8 mouse cellular contexts compared by ENCODE assay signal in genomic region chr2:130283854-130284654, GRCm38 (mm10). TPM values are rescaled to one million over a fixed set of nuclear protein-coding genes. Genes with fewer than 3 reads are reported as not detected.
A peak's percentile ranks its signal among the peaks of the same experiment; 100 is the strongest.
DNase-seq lines count a peak whose midpoint lies in the region; ATAC-seq and TF ChIP-seq lines count a peak whose summit lies in the region.

Idh3b (minus strand) TSS chr2:130284547.

- peak within 1 kb of the TSS; percentile 68 to 80 for H3K4me3 ChIP-seq in MEL (ENCODE audit: control insufficient read depth in 1 of 2, insufficient read depth in 1 of 2, low read depth in 2 of 2, low read length in 2 of 2)
- H3K4me3 ChIP-seq in cerebellum, adult 2 months (replicated peaks; ENCODE audit: insufficient read depth, low read depth, low read length): peak within 1 kb of the TSS; percentile 88
- H3K4me3 ChIP-seq in layer of hippocampus, adult 2 months: peak within 1 kb of the TSS; percentile 99
- H3K4me3 ChIP-seq in lung, adult 2 months (replicated peaks; ENCODE audit: extremely low read depth, low read depth, low read length): peak within 1 kb of the TSS; percentile 90
- H3K4me3 ChIP-seq in neural tube, embryonic 15.5 days (replicated peaks): peak within 1 kb of the TSS; percentile 88

- peak; percentile 92 for DNase-seq in MEL (ENCODE audit: low read depth, low spot score)
- DNase-seq in cerebellum, adult 2 months: peak; percentile 91 to 92
- DNase-seq in forelimb bud, embryonic 11.5 days (ENCODE audit: low read depth, low spot score): peak; percentile 82
- peak; percentile 92 for DNase-seq in heart, postnatal 4 days
- DNase-seq in layer of hippocampus, adult 2 months (ENCODE audit: low spot score in 2 of 2): peak; percentile 89 to 94
- peak; percentile 87 for DNase-seq in lung, adult 2 months
- DNase-seq in testis, postnatal 10 days (ENCODE audit: low spot score): peak; percentile 92

- TF ChIP-seq RAD21 in MEL (IDR thresholded peaks at IDR 0.05; ENCODE audit: low read depth, low read length): no peak

- H3K9me3 ChIP-seq in MEL (replicated peaks; ENCODE audit: insufficient read depth, low read length): no peaks in the 10 kb centered on the region
- H3K9me3 ChIP-seq in neural tube, embryonic 15.5 days (replicated peaks): no peaks in the 10 kb centered on the region

- H3K36me3 ChIP-seq in MEL (ENCODE audit: control insufficient read depth in 1 of 2, insufficient read depth in 2 of 2, low read length in 2 of 2): peaks cover 2 to 10% of the 10 kb centered on the region in 2 experiments; a peak in 3 of 4 replicates
- peaks cover 27% of the 10 kb centered on the region for H3K36me3 ChIP-seq in neural tube, embryonic 15.5 days

- peaks cover 17% of the 10 kb centered on the region for H3K79me2 ChIP-seq in MEL (ENCODE audit: control insufficient read depth, insufficient read depth, low read length, poor library complexity)

- under 1% methylated on average over 51 of the region's 51 CpGs for WGBS in cerebellum, adult 2 months
- WGBS in lung, adult 2 months: under 1% methylated on average over 51 of the region's 51 CpGs
- WGBS in neural tube, embryonic 15.5 days: 1% methylated on average over 51 of the region's 51 CpGs

- peak; percentile 91 for ATAC-seq in neural tube, embryonic 15.5 days (ENCODE audit: low FRiP score)

- H3K9ac ChIP-seq in MEL (ENCODE audit: control insufficient read depth, low read depth, low read length, poor library complexity, severe bottlenecking): peak within 1 kb of the TSS; percentile 81
- peak within 1 kb of the TSS; percentile 80 for H3K9ac ChIP-seq in neural tube, embryonic 15.5 days (replicated peaks)

- H3K27ac ChIP-seq in MEL (ENCODE audit: control insufficient read depth, low read depth, low read length): peak within 1 kb of the TSS; percentile 62
- peak within 1 kb of the TSS; percentile 75 for H3K27ac ChIP-seq in cerebellum, adult 2 months (ENCODE audit: insufficient read depth, low read length)
- H3K27ac ChIP-seq in layer of hippocampus, adult 2 months: peak within 1 kb of the TSS; percentile 99
- peak within 1 kb of the TSS; percentile 81 for H3K27ac ChIP-seq in neural tube, embryonic 15.5 days (replicated peaks)

- no peak for TF ChIP-seq CTCF in MEL (IDR thresholded peaks at IDR 0.05 in 2 of 3, conservative IDR thresholded peaks at IDR 0.05 in 1 of 3; ENCODE audit: control insufficient read depth in 1 of 3, insufficient read depth in 1 of 3, low read depth in 2 of 3, low read length in 3 of 3, poor library complexity in 1 of 3, severe bottlenecking in 1 of 3)
- no peak for TF ChIP-seq CTCF in cerebellum, adult 2 months (IDR thresholded peaks at IDR 0.05; ENCODE audit: borderline replicate concordance, insufficient read depth, low read depth, low read length)
- TF ChIP-seq CTCF in layer of hippocampus, adult 2 months (conservative IDR thresholded peaks at IDR 0.05): no peak
- no peak for TF ChIP-seq CTCF in lung, adult 2 months (IDR thresholded peaks at IDR 0.05; ENCODE audit: insufficient read depth, low read length)

- no peaks in the 10 kb centered on the region for H3K27me3 ChIP-seq in MEL (ENCODE audit: control insufficient read depth in 1 of 2, insufficient read depth in 2 of 2, low read length in 2 of 2)
- H3K27me3 ChIP-seq in cerebellum, adult 2 months (ENCODE audit: control insufficient read depth, insufficient read depth, low read length): no peaks in the 10 kb centered on the region
- H3K27me3 ChIP-seq in neural tube, embryonic 15.5 days (replicated peaks): no peaks in the 10 kb centered on the region

- peak; percentile 36 to 96; a peak in 3 of 4 replicates for TF ChIP-seq POLR2A in MEL (IDR thresholded peaks at IDR 0.05; ENCODE audit: control insufficient read depth in 1 of 2, insufficient read depth in 1 of 2, low read depth in 1 of 2, low read length in 2 of 2, poor library complexity in 1 of 2)
- peak; percentile 96 for TF ChIP-seq POLR2A in cerebellum, adult 2 months (IDR thresholded peaks at IDR 0.05; ENCODE audit: borderline replicate concordance, insufficient read depth, low read length)
- TF ChIP-seq POLR2A in lung, adult 2 months (IDR thresholded peaks at IDR 0.05; ENCODE audit: borderline replicate concordance, extremely low read depth, low read depth, low read length): peak; percentile 77; the same call in 1 of the 2 replicates

- no peak; a peak in 1 of 4 replicates for TF ChIP-seq EP300 in MEL (IDR thresholded peaks at IDR 0.05; ENCODE audit: low read depth in 1 of 2, low read length in 2 of 2)

- peak within 1 kb of the TSS; percentile 94 for H3K4me2 ChIP-seq in neural tube, embryonic 15.5 days

- peaks cover 0 to 6% of the 10 kb centered on the region in 2 experiments; a peak in 1 of 4 replicates for H3K4me1 ChIP-seq in MEL (ENCODE audit: control insufficient read depth in 1 of 2, insufficient read depth in 2 of 2, low read length in 2 of 2)
- peaks cover 3% of the 10 kb centered on the region; the same call in 1 of the 2 replicates for H3K4me1 ChIP-seq in cerebellum, adult 2 months (ENCODE audit: control insufficient read depth, insufficient read depth, low read length)
- H3K4me1 ChIP-seq in lung, adult 2 months (ENCODE audit: control insufficient read depth, insufficient read depth, low read length): peaks cover 3% of the 10 kb centered on the region; the same call in 1 of the 2 replicates
- peaks cover 24% of the 10 kb centered on the region for H3K4me1 ChIP-seq in neural tube, embryonic 15.5 days

TF ChIP-seq in MEL, 35 proteins besides CTCF, POLR2A, EP300 and RAD21:
- TF ChIP-seq TBP (IDR thresholded peaks at IDR 0.05; ENCODE audit: low read depth, low read length) (peak; percentile 90), HCFC1 (IDR thresholded peaks at IDR 0.05; ENCODE audit: low read depth, low read length) (peak; percentile 93), MAX (IDR thresholded peaks at IDR 0.05; ENCODE audit: low read length) (0 out of 2 replicates have a peak, but pooled peaks have one; percentile 29), ELF1 (IDR thresholded peaks at IDR 0.05; ENCODE audit: low read depth, low read length) (peak; percentile 83), NELFE (IDR thresholded peaks at IDR 0.05; ENCODE audit: low read depth, low read length) (peak; percentile 96), MYC (IDR thresholded peaks at IDR 0.05; ENCODE audit: low read depth, low read length) (peak; percentile 60; the same call in 1 of the 2 replicates), JUND (IDR thresholded peaks at IDR 0.05; ENCODE audit: low read depth, low read length) (no peak), TCF12 (IDR thresholded peaks at IDR 0.05; ENCODE audit: low read depth, low read length) (peak; percentile 82), KAT2A (conservative IDR thresholded peaks at IDR 0.05; ENCODE audit: low read depth, low read length) (peak; percentile 70), E2F4 (IDR thresholded peaks at IDR 0.05; ENCODE audit: borderline replicate concordance, low read depth, low read length) (peak; percentile 86; the same call in 1 of the 2 replicates), GATA1 (IDR thresholded peaks at IDR 0.05; ENCODE audit: low read depth, low read length) (no peak), POLR2AphosphoS2 (IDR thresholded peaks at IDR 0.05; ENCODE audit: low read length) (peak; percentile 94), USF2 (IDR thresholded peaks at IDR 0.05; ENCODE audit: borderline replicate concordance in 1 of 2, insufficient read depth in 1 of 2, low read depth in 1 of 2, low read length in 2 of 2) (no peak), SIN3A (IDR thresholded peaks at IDR 0.05; ENCODE audit: low read length) (peak; percentile 88), ZNF384 (IDR thresholded peaks at IDR 0.05; ENCODE audit: low read depth, low read length) (no peak), MXI1 (IDR thresholded peaks at IDR 0.05; ENCODE audit: low read depth, low read length) (peak; percentile 94), CHD1 (IDR thresholded peaks at IDR 0.05; ENCODE audit: low read depth, low read length) (0 out of 2 replicates have a peak, but pooled peaks have one; percentile 30), SMC3 (IDR thresholded peaks at IDR 0.05; ENCODE audit: low read depth, low read length) (no peak), USF1 (IDR thresholded peaks at IDR 0.05; ENCODE audit: low read depth, low read length) (peak; percentile 15; the same call in 1 of the 2 replicates), ZMIZ1 (IDR thresholded peaks at IDR 0.05; ENCODE audit: low read depth, low read length) (peak; percentile 94), BHLHE40 (IDR thresholded peaks at IDR 0.05; ENCODE audit: borderline replicate concordance, low read depth, low read length) (no peak)

RNA-seq across cellular contexts. Expression of gene Idh3b, which starts in this region (rescaled TPM):
- 205 and 210 TPM in 2 replicates for total RNA-seq in MEL (2012; rRNA removed)
- polyA plus RNA-seq in MEL (2012; ENCODE audit: insufficient read depth in 1 of 2, insufficient read length in 2 of 2, low read depth in 1 of 2, low replicate concordance in 2 of 2, missing spikeins in 1 of 2): 1,000 to 10,000 TPM in 1 of 2 experiments, 100 to 1,000 TPM in 1; 551 to 1,030 TPM
- polyA plus RNA-seq in cerebellum, adult 2 months (2012; rRNA removed): 514 and 530 TPM in 2 replicates
- 100 to 1,000 TPM; 439 to 476 TPM for total RNA-seq in heart, postnatal 4 days (2021)
- 100 to 1,000 TPM; 314 to 335 TPM for total RNA-seq in layer of hippocampus, adult 2 months (2021)
- polyA plus RNA-seq in lung, adult 2 months (2012; rRNA removed): 96.6 and 133 TPM in 2 replicates
- 193 and 199 TPM in 2 replicates for polyA plus RNA-seq in neural tube, embryonic 15.5 days (2015; fragmentation: Nextera tagmentation; extraction: Ambion mirVana)

Comparison
In these comparisons a context has a peak if more than half of its experiments do, and no peak if none do; other contexts are left out.
1. Peak in every context shown above with its lines: DNase-seq, ATAC-seq, H3K4me3 ChIP-seq and H3K27ac ChIP-seq.